Mouse (Mus musculus) thymus, postnatal 10 days (tissue): ENCODE results near the gene Nrtn.
A peak's percentile ranks its signal among the peaks of the same experiment; 100 is the strongest.

Experiments
- DNase-seq, 2 experiments: peaks; one replicate each; pipeline ENCODE4 v3.0.0; 2021; ENCODE audit warnings: low spot score in 2 of 2

The Nrtn gene

DNA sequence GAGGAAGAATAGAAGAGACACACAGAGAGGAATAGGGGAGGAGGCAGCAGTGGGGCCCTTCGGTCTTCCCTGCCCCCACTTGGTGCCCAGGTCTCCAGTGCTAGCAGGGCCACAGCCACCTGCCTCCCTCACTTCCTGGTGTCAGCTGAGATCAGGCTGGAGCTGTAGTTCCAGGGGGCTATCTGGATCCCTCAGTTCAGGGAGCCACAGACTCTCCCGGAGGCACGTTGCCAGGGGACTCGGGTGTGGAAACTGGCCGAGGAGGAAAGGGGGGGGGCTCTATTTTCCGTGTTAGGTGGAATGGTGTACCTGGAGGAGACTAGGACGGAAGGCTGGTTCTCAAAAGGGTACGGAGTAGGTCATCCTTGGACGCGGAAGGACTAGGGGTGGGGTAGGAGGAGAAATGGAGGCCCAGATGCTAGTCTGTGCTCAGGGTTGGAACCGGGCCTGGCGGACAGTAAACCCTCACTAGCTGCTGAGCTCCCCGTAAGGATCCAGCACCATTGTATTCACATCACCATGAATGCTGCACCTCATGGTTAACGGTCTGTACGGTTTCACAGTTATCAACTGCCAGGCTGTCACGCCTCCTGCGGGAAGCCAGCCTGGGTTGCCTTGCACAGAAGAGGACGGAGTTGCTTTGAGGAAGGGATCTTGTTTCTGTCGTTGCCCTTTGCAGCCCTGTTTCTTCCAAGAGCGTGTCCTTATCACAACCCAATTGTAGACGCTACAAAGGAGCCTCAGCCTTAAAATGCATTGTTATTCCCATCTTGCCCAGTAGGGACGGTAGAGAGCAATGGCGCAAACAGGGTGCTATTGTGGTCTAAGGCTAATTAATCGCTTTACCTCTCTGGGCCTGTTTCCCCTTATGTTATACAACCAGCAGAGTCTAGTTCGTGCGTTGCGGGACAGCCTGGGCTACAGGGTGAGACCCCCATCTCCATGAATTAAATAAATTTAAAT lies 5.7 kb upstream of the Nrtn start:
- peak; percentile 49 to 67 for DNase-seq

DNA sequence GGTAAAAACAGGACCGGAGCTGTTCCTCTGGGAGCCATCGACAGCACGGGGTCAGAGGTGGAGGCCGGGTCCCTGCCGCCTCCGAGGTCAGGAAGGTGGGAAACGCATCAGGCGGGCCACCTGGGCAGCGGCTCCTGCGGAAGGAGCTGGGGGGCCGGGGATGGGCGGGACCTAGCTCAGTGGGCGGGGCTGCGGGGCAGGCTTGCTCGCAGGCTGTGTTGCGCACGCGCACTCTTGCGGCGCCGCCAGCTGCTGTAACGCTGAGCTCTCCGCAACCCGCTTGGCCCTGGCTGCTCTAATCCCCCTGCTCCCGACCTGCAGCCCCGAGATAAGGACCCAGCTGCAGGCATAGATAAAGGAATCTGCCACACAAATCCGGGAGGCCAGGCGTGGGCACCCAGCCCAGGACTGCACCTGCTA lies 4.7 kb upstream of the Nrtn start:
- DNase-seq = peak; percentile 89 to 96

DNA sequence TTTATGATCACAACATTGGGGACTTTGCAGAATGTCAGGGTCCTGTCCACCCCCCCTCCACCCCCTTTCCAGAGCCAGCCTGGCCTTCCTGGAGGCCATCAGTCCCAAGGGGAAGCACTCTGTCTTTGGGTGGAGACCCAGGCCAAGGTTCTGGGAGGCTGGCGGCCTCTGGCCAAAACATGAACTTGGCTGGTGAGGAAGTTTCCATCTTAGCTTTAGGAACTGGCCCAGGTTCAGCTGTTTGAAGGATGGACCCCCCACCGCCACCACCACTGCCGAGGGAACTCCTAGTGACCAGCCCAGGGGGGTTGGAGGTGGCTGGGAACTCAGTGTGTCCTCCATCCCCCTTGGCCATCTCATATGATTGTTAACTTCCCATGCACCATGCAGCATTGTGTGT lies 3.7 kb upstream of the Nrtn start:
- DNase-seq = no peak

GRCm38 (mm10) chr17:56759261-56759660 lies 1.9 kb upstream of the Nrtn start:
- no peak for DNase-seq

DNA sequence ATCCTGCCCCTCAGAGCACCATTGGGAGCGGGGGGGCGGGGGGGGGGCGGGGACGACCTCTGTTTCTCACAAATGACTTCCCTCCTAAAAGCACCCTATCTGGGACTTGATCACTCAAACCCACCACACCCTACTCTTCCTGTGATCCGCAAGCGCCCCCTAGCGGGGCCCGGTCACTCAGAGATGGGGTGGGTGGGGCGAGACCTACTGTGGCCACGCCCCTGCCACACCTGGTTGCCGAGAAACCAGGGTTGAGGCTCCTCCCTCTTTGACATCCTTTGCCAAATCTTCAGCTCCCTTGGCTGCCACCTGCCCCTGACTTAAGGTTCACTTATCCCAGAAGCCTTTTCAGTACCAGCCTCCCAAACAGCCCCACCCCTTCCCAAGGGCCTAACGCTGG lies 802 bp upstream of the Nrtn start:
- DNase-seq = peak; percentile 82 to 92

DNA sequence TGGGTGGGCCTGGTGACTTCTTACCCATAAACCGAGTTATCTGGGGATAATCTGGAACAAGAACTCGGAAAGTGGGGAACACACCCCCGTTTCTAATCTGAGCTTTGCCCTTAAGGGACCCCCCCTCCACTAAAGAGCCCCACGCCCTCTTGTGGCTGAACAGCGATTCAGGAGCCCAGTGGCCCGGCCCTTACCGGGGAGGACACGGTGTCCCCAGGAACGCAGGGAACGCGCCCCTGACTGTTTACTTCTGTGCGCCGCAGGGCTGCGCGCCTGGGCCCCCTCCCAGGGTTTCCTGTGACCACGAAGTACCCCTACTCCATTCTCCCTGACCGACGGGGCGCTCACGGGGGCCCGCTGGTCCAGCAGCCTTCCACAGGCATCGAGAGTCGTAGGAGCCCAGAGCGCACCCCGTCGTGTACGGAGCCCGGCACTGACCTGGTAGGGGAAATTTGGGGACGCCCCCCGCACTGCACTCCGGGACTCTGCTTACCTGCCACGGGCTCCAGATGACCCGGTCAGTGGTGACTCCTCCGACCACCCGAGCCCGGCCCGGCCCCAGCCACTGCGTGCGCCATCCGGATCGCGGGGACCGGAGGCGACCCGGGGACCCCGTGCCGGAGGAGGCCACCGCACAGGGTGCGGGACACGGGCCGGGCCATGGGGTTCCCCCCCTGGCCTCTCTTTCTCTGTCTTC lies 479 bp downstream of the Nrtn start:
- DNase-seq = peak in 1 of 2 experiments; percentile 46

- DNase-seq = peak in 1 of 2 experiments; percentile 33
These were observed 2.8 kb downstream of the Nrtn start for GRCm38 (mm10) chr17:56754271-56755185.

DNA sequence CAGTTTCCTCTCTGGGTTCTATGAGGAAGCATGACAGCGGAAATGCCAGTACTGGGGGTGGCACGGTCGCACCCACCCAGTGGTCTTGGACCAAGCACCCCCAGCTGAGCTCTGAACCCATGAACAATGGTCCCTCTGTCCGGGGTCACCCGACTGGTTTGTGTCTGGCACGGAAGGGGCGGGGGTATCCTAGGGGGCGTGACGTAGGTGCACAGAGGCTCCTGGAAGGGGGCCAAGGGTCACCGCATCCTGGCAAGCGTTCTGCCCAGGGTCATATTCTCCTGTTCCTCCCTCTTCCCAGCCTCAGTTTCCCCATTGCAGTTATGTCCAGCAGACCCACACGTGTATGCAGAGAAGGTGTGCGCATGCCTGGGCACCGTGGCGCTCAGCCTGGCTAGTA lies 3.9 kb downstream of the Nrtn start:
- no peak for DNase-seq

- DNase-seq = no peak
These were observed 5.8 kb downstream of the Nrtn start for GRCm38 (mm10) chr17:56751404-56752072.

DNA sequence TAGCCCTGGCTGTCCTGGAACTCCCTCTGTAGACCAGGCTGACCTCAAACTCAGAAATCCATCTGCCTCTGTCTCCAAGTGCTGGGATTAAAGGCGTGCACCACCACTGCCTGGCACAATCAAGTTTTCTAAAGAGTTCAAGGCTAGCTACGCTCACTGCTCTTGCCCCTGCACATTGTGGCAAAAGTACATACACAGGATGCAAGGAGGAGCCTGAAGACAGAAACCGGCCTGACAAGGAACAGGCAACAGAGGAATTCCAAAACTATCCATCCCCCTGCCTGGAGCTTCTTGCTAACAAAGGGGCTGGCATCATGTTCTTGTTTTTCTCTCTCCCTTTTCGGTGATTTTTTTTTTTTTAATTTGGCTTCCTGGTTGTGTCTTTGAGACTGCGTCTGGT lies 13.2 kb downstream of the Nrtn start:
- no peak for DNase-seq

- no peak for DNase-seq
These were observed 16.6 kb downstream of the Nrtn start for GRCm38 (mm10) chr17:56740788-56741160.

DNA sequence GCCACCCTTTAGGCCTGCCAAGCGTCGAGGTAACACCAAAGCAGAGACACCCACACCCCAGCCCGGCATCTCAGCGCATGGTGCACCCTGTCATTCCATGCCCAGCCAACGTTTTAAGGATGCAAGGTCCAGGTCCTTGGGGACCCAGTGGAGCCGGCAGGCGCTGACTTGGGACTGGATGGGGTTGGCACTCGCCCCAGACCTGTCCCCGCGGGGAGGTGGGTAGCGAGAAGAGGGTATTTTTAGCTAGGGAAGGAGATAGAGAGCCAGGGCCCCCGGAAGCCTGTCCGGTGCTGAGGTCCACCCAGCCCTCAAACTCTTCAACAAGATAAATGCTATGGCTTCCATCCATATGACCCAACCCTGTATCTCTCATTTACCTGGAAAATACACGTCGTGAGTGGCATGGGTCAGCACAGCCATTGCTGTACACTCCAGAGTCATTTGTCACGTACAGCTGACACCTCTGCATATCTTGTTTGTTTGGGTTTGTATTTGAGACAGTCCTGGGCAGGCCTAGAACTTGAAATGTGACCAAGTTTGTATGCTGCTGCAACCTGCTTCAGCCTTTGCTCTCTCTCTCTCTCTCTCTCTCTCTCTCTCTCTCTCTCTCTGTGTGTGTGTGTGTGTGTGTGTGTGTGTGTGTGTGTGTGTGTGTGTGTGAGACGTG lies 17.1 kb downstream of the Nrtn start:
- no peak for DNase-seq

DNA sequence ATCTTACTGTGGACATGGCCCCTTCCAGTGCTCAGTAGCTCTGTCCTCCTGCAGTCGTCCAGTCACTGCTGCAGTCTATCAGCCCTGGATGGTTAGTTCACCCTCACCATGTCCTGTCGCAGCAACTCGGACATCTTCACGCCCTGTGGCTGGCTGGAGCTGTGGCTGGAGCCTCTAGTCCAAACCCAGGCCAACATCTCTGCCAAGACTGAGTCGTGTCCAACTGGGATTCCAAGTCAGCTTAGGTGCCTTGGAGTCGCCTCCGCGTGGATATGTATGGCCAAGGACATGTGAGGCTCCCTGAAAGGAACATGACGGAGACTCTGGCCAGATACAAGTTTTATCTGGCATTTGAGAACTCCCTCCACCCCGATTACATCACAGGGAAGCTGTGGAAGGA lies 19.1 kb downstream of the Nrtn start:
- DNase-seq = no peak

GRCm38 (mm10) chr17:56736534-56736933 lies 20.8 kb downstream of the Nrtn start:
- no peak for DNase-seq

DNA sequence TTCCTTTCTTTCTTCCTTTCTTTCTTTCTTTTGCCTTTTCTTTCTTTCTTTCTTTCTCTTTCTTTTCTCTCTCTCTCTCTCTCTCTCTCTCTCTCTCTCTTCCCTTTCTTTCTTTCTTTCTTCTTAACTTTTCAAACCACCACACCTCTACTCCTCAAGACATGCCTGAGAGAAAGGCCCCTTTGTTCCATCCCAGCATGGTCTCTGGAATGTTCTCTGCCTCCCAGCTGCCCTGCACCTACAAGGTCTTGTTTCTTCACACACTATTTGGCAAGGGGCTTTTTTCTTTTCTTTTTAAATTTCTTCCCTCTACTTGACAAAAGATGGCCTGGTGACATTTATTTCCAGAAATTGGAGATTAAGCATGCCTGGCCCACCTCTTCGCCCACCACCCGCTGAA lies 27.7 kb downstream of the Nrtn start:
- no peak for DNase-seq

GRCm38 (mm10) chr17:56729151-56729550 lies 28.2 kb downstream of the Nrtn start:
- no peak for DNase-seq

GRCm38 (mm10) chr17:56728117-56728516 lies 29.2 kb downstream of the Nrtn start:
- DNase-seq = no peak

GRCm38 (mm10) chr17:56727659-56728058 lies 29.7 kb downstream of the Nrtn start:
- DNase-seq = no peak

GRCm38 (mm10) chr17:56727029-56727649 lies 30.2 kb downstream of the Nrtn start:
- no peak for DNase-seq

DNA sequence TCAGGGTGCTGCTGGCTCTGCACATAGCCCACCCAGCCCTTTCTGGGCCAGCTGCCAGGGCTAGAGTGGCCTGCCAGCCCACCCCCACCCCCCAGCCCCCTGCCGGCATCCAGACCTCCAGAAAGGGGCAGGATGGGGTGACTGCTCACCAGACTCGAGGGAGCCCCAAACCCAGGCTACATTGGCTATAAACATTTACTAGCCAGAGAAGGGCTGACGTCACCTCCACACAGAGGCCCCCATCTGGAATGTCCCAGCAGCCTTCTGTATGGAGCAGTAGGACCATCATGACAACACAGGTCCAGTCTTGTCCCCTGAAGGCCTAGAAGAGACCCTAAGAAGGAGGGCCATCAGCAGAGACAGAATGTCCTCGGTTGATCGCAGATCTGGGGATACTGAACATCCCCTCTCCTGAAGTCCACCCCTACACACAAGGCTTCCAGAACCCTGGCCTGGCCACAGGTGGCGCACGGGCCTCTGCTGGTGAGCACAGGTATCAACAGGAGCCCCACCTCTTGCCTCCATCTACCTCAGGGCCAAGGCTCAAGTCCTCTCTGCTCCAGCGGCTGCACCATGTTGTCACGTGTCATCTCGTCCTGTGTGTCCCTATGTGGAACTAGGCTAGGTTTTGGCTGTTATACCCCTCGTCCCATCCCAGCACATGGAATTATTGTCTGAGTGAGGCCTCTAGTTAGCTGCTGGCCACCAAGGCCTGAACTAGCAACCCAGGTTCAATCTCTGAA lies 33.7 kb downstream of the Nrtn start:
- DNase-seq = no peak
